Mouse (Mus musculus) E14TG2a.4 (cell line): ENCODE results near the gene Olfr196.

Source experiments
- CTCF ChIP-seq: conservative IDR thresholded peaks from 2 replicates; pipeline ENCODE4 v1.5.1; 2014; ENCODE audit warnings: low read length
- POU5F1 ChIP-seq: IDR thresholded peaks from 2 replicates; pipeline ENCODE4 v1.6.1; 2014; ENCODE audit warnings: low read length, borderline replicate concordance

DNA sequence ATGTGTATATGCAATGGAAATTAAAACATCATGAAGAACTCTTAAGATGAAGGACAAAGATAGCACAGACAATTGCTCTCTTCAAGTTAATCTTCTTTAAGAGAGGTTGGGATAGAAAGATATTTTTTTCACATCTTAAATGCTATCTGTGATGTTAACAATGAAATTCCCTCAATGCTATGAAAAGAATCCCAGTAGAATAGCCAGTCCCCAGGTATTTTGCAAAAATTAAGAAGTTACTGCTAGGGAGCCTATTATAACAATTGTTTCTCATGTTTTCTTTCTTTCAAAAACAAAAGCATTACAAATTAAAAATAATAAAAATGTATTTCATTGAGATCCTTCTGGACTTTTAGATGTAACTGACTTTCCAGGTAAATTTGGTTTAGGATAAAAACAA is 49.3 kb downstream of the Olfr196 start, which contains the start of gene Olfr194:
- TF ChIP-seq CTCF, result no peak
- TF ChIP-seq POU5F1, result no peak
